Mouse (Mus musculus) heart, postnatal 0 days (tissue): Measurements from ENCODE around the gene Erich2. TPM values are rescaled to one million over a fixed set of nuclear protein-coding genes. Genes with fewer than 3 reads are reported as not detected.
A peak's percentile ranks its signal among the peaks of the same experiment; 100 is the strongest.

ENCODE experiments used
- ATAC-seq: fragments of 200-750 bp; cut with Nextera tagmentation; 2 replicates; pipeline ENCODE4 v1.8.0; 2017; ENCODE audit warnings: low read depth, moderate number of reproducible peaks, moderate library complexity; ENCODE audit not compliant: insufficient read depth
- DNase-seq: peaks from one replicate; pipeline ENCODE4 v3.0.0-alpha.2; 2016; ENCODE audit warnings: low spot score
- H3K27ac ChIP-seq: fragments of 300-500 bp; sonication (generic); 2 replicates; pipeline ENCODE4 v1.5.1; 2014; ENCODE audit warnings: low read depth, mild to moderate bottlenecking
- H3K27me3 ChIP-seq: fragments of 300-500 bp; sonication (generic); 2 replicates; pipeline ENCODE4 v1.6.1; 2014; ENCODE audit warnings: low read length, mixed read lengths; ENCODE audit not compliant: control insufficient read depth, insufficient read depth
- H3K36me3 ChIP-seq: fragments of 300-500 bp; sonication (generic); replicated peaks from 2 replicates; pipeline ENCODE4 v1.6.1; 2014; ENCODE audit warnings: low read length, mixed read lengths; ENCODE audit not compliant: control insufficient read depth, insufficient read depth
- H3K4me1 ChIP-seq: fragments of 300-500 bp; sonication (generic); 2 replicates; pipeline ENCODE4 v1.6.1; 2014; ENCODE audit warnings: antibody characterized with exemption; ENCODE audit not compliant: control insufficient read depth, insufficient read depth
- H3K4me2 ChIP-seq: fragments of 300-500 bp; sonication (generic); 2 replicates; pipeline ENCODE4 v1.6.1; 2014; ENCODE audit warnings: low read depth, mild to moderate bottlenecking, low read length, moderate library complexity
- H3K4me3 ChIP-seq: fragments of 300-500 bp; sonication (generic); 2 replicates; pipeline ENCODE4 v1.5.1; 2014; ENCODE audit warnings: low read depth, low read length
- H3K9ac ChIP-seq: fragments of 300-500 bp; sonication (generic); replicated peaks from 2 replicates; pipeline ENCODE4 v1.6.1; 2014; ENCODE audit warnings: low read depth, low read length, mixed read lengths
- H3K9me3 ChIP-seq: fragments of 300-500 bp; sonication (generic); replicated peaks from 2 replicates; pipeline ENCODE4 v1.6.1; 2016; ENCODE audit warnings: low read length; ENCODE audit not compliant: control insufficient read depth
- CTCF ChIP-seq: IDR thresholded peaks from 2 replicates; pipeline ENCODE4 v1.5.1; 2016; ENCODE audit warnings: antibody characterized with exemption, control low read depth, low read depth
- EP300 ChIP-seq: IDR thresholded peaks from 2 replicates; pipeline ENCODE4 v1.6.1; 2016; ENCODE audit warnings: antibody characterized with exemption, low read depth
- WGBS: fragments of 180-500 bp; shearing (Covaris S2); extraction: QIAGEN DNeasy Blood & Tissue Kit; methylation state at CpG from one replicate; pipeline ENCODE4 v1.1.7; 2014; 5-methylcytosine and 5-hydroxymethylcytosine counted together
- polyA plus RNA-seq: library from polyadenylated mRNA; unstranded; fragments of >200 nt; fragmentation: Nextera tagmentation; extraction: Ambion mirVana; gene quantifications from 2 replicates; pipeline ENCODE4 v1.2.1, GENCODE M21; 2015
- total RNA-seq: library from RNA; depleted of rRNA; stranded (reverse); fragments of >200 nt; gene quantifications from 2 replicates; pipeline ENCODE4 v1.2.3, GENCODE M21; 2014; ENCODE audit warnings: low replicate concordance

The Erich2 gene
- total and polyA plus RNA-seq, 2 experiments from 2014 or later = 0.19 TPM; not detected in 1

- Histone ChIP-seq H3K4me1 (peaks cover 14% of the 10 kb centered on the region), H3K9me3 (no peaks in the 10 kb centered on the region), H3K27me3 (peaks cover 96% of the 10 kb centered on the region), H3K4me2 (peak overlapping the region; percentile 48), H3K4me3 (peak overlapping the region; percentile 32; the same call in 1 of the 2 replicates), H3K36me3 (no peaks in the 10 kb centered on the region), H3K27ac (no peak overlapping the region), H3K9ac (no peak overlapping the region)
- ATAC-seq (no peak), DNase-seq (no peak)
- WGBS = 3% methylated on average over 23 of the region's 34 CpGs
- TF ChIP-seq CTCF = no peak
- TF ChIP-seq EP300 = no peak
Observed at GRCm38 (mm10) chr2:70562611-70562980, 54.0 kb downstream of the Erich2 start.

DNA sequence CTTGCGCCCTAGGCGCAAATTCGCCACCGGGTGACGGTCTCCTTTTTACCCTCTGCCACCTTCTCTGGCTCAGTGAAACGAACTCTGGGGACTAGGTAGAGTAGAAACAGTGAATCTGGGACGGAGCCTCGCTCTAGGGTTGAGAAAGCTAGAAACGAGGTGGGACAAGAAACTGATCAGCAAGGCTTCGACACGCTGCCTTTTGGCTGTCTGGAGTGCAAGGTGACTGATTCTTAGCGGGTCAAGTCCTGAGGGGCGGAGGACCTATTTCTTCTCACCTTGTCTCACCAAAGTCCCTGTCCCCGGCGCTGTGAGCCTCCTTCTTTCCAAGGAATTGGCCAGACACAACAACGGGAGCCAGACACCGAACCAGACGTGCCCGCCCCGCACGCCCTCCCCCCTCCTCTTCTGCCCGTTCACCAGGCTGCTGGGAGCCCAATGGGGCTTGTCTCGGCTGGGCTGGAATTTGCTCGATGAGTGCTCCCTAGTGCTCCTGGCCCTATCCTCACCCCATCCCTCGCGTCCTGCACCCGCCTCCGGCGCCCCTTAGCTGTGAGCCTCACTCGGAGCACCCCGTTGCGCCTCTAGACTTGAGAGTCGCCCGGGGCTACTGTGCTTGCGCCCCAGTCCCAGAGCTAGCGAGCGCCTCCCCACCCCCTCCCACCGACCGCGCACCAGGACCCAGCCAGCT, 54.5 kb downstream of the Erich2 start:
- Histone ChIP-seq H3K36me3 (no peaks in the 10 kb centered on the region), H3K4me1 (peaks cover 19% of the 10 kb centered on the region), H3K4me2 (no peak overlapping the region), H3K27me3 (peaks cover 96% of the 10 kb centered on the region), H3K9ac (no peak overlapping the region), H3K9me3 (no peaks in the 10 kb centered on the region), H3K4me3 (peak overlapping the region; percentile 32), H3K27ac (no peak overlapping the region)
- WGBS = under 1% methylated on average over 31 of the region's 40 CpGs
- ATAC-seq (no peak), DNase-seq (no peak)
- TF ChIP-seq CTCF = no peak
- TF ChIP-seq EP300 = no peak

DNA sequence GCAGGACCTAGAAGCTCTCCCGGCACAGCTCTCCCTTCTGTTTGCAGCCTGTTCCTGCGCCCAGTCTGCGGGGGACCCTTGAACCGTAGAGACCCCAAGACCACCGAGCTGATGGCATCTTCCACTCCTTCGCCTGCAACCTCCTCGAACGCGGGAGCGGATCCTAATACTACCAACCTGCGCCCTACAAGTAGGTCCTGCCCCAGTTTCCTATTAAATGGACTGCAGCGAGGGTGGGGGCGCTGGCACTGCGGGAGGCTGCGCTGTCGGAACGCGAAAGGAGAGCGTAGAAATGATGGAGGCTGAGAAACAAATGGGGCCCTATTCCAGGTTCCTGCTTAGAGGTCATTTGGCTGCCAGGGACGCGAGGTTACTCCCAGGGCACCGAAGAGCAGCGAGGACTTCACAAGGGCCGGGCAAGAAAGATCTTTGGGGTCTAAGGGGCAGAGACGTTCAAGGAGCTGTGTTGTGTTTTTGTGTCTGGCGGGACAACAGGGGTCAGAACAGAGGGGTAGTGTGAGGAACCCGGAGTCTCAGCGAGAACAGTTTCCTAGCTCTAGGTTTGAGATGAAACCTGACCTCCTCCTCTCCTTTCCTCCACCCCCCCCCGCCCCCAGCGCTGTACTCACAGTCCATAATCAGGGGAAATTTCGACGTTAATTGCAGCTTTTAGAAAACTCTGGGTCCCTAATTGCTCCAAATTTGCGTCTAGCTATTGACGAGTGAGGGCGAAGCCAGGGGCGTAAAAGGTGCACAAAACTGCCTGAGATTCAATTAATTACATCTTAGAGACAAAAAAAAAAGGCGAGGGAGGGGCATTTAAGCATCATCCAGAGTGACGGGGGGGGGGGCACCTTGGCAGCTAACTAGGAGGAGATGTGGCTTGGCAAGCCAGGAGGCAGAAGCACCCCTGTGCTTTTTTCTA, 55.4 kb downstream of the Erich2 start:
- Histone ChIP-seq H3K4me1 (peaks cover 27% of the 10 kb centered on the region), H3K4me3 (no peak overlapping the region)
- 2% methylated on average over 38 of the region's 38 CpGs for WGBS

GRCm38 (mm10) chr2:70564646-70565315, 56.2 kb downstream of the Erich2 start:
- ATAC-seq (no peak), DNase-seq (no peak)
- 11% methylated on average over 15 of the region's 15 CpGs for WGBS
- no peak overlapping the region for H3K27ac ChIP-seq
- no peak overlapping the region for H3K9ac ChIP-seq
- peaks cover 99% of the 10 kb centered on the region for H3K27me3 ChIP-seq
- H3K9me3 ChIP-seq = no peaks in the 10 kb centered on the region
- H3K4me2 ChIP-seq = no peak overlapping the region
- H3K36me3 ChIP-seq = no peaks in the 10 kb centered on the region
- TF ChIP-seq CTCF = no peak
- TF ChIP-seq EP300 = no peak
- H3K4me3 ChIP-seq = no peak overlapping the region
- peaks cover 27% of the 10 kb centered on the region for H3K4me1 ChIP-seq

More for the DNA sequence above, 55.4 kb downstream of the Erich2 start:
- DNase-seq (no peak), ATAC-seq (no peak)
- H3K4me2 ChIP-seq = no peak overlapping the region
- H3K27ac ChIP-seq = no peak overlapping the region
- peaks cover 99% of the 10 kb centered on the region for H3K27me3 ChIP-seq
- no peaks in the 10 kb centered on the region for H3K36me3 ChIP-seq
- H3K9me3 ChIP-seq = no peaks in the 10 kb centered on the region
- TF ChIP-seq EP300 (no peak), CTCF (no peak)
- H3K9ac ChIP-seq = no peak overlapping the region

DNA sequence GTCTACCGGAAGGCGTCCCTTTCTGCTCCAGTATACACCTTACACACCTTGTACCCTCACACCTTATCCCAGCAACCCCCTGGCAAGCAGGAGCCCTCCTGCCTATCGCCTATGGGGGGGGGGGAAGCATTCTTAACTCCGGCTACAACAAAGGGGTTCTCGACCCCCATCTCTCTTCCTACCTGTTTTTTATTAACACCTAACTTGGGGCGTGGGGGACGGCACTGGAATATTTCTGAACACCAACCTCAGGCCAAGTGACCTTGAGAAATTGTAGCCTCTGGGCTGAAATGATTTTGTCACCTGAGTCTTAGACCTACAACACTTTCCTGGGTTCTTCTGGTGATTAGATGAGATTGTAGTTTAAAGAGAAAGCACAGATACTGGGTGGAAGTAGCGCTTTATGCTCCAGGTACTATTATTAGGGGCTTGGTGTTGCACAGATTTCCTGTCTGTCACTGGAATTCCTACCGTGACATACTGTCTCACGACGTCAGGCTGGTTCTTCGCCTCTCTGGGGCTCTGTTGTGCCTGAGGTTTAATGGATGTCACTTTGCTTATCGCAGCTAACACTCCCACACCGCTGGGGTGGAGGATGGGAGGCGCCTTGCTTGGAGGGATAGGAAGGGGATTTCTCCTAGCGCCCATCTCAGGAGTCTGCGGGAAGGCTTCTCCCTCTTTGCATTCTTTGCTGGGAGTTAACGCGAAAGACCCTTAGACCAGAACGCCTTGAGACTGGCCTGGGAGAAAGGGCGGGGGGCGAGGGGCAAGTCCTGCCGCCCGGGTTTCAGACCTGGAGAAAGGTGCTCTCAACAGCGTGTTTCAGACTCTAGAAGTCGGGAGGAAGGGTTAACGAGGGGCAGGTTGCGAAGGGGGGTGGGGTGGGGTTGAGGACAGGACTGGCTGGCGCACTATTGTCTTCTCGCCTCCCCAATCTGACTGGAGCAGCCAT, 57.3 kb downstream of the Erich2 start:
- Histone ChIP-seq H3K36me3 (no peaks in the 10 kb centered on the region), H3K4me1 (peaks cover 27% of the 10 kb centered on the region), H3K9me3 (no peaks in the 10 kb centered on the region), H3K27ac (no peak overlapping the region), H3K4me2 (peak overlapping the region; percentile 51), H3K9ac (no peak overlapping the region), H3K27me3 (peaks cover 93% of the 10 kb centered on the region), H3K4me3 (peak overlapping the region; percentile 20; the same call in 1 of the 2 replicates)
- 7% methylated on average over 30 of the region's 30 CpGs for WGBS
- ATAC-seq (no peak), DNase-seq (no peak)
- TF ChIP-seq CTCF (no peak), EP300 (no peak)
